Mouse (Mus musculus) MEL (cell line): ENCODE results near the gene Macc1.

Experiments used
- CTCF ChIP-seq, 3 experiments: IDR thresholded peaks in 2 of 3; conservative IDR thresholded peaks in 1 of 3; 2 replicates each; pipeline ENCODE4 v1.5.1; 2011 to 2012; ENCODE audit warnings: low read length in 3 of 3, low read depth in 2 of 3, mild to moderate bottlenecking in 2 of 3, improper control_type of control experiment in 1 of 3, inconsistent platforms in 1 of 3, mixed read lengths in 1 of 3, moderate library complexity in 1 of 3; ENCODE audit not compliant: control insufficient read depth in 1 of 3, insufficient read depth in 1 of 3, poor library complexity in 1 of 3, severe bottlenecking in 1 of 3
- E2F4 ChIP-seq: IDR thresholded peaks from 2 replicates; pipeline ENCODE4 v1.6.1; 2011; ENCODE audit warnings: low read depth, low read length, improper control_type of control experiment, borderline replicate concordance
- ELF1 ChIP-seq: IDR thresholded peaks from 2 replicates; pipeline ENCODE4 v1.6.1; 2014; ENCODE audit warnings: low read depth, mild to moderate bottlenecking, inconsistent platforms, low read length, improper control_type of control experiment, moderate library complexity
- EP300 ChIP-seq, 2 experiments: IDR thresholded peaks; 2 replicates each; pipeline ENCODE4 v1.6.1; 2011; ENCODE audit warnings: improper control_type of control experiment in 2 of 2, low read length in 2 of 2, low read depth in 1 of 2, mild to moderate bottlenecking in 1 of 2
- ETS1 ChIP-seq: IDR thresholded peaks from 2 replicates; pipeline ENCODE4 v1.6.1; 2012; ENCODE audit warnings: low read depth, mild to moderate bottlenecking, inconsistent platforms, low read length, improper control_type of control experiment, moderate library complexity
- MAX ChIP-seq: IDR thresholded peaks from 2 replicates; pipeline ENCODE4 v1.6.1; 2011; ENCODE audit warnings: low read length, improper control_type of control experiment
- POLR2A ChIP-seq, 2 experiments: IDR thresholded peaks; 2 replicates each; pipeline ENCODE4 v1.6.1; 2011 to 2012; ENCODE audit warnings: low read length in 2 of 2, mild to moderate bottlenecking in 2 of 2, control low read depth in 1 of 2, improper control_type of control experiment in 1 of 2, low read depth in 1 of 2, moderate library complexity in 1 of 2; ENCODE audit not compliant: control insufficient read depth in 1 of 2, insufficient read depth in 1 of 2, poor library complexity in 1 of 2
- POLR2AphosphoS2 ChIP-seq: IDR thresholded peaks from 2 replicates; pipeline ENCODE4 v1.6.1; 2011; ENCODE audit warnings: low read length, improper control_type of control experiment
- POLR2AphosphoS5 ChIP-seq: IDR thresholded peaks from 2 replicates; pipeline ENCODE4 v1.6.1; 2012; ENCODE audit warnings: low read depth, borderline replicate concordance, mild to moderate bottlenecking, inconsistent platforms, low read length, moderate library complexity, mixed read lengths
- ZNF384 ChIP-seq: IDR thresholded peaks from 2 replicates; pipeline ENCODE4 v1.6.1; 2012; ENCODE audit warnings: low read depth, mild to moderate bottlenecking, inconsistent platforms, low read length, improper control_type of control experiment

DNA sequence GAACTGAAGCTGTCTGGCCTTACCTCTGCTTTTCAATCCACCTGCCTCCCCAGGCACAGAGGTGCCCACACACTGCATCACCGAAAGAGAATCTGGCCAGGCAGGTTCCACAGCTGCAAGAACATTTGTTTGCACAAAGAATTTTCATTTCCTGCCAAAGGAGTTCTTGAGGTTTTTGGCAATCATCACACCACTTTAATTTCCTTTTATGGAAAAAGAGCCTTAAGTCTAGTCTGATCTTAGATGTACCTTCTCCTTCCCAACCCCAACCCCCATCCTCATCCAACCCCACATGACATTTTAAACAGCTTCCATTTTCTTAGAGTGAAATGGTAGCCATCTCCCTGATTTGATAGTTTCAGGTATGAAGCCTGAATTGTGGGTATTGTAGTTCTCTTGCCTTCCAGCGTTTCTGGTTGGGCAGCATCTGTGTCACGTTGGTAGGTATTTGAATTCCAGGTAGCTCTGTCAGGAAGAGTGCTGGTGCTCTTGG, 76.2 kb downstream of the Macc1 start:
- TF ChIP-seq POLR2A (IDR thresholded peaks at IDR 0.05; ENCODE audit: control insufficient read depth in 1 of 2, insufficient read depth in 1 of 2, low read depth in 1 of 2, low read length in 2 of 2, poor library complexity in 1 of 2) (no peak), CTCF (IDR thresholded peaks at IDR 0.05 in 2 of 3, conservative IDR thresholded peaks at IDR 0.05 in 1 of 3; ENCODE audit: control insufficient read depth in 1 of 3, insufficient read depth in 1 of 3, low read depth in 2 of 3, low read length in 3 of 3, poor library complexity in 1 of 3, severe bottlenecking in 1 of 3) (no peak), POLR2AphosphoS5 (no peak), MAX (no peak), ELF1 (no peak), POLR2AphosphoS2 (no peak), E2F4 (no peak), ZNF384 (no peak), EP300 (IDR thresholded peaks at IDR 0.05; ENCODE audit: low read depth in 1 of 2, low read length in 2 of 2) (no peak), ETS1 (no peak)
